Mouse (Mus musculus): ENCODE results near the gene Snrnp70. TPM values are rescaled to one million over a fixed set of nuclear protein-coding genes. Genes with fewer than 3 reads are reported as not detected.

The Snrnp70 gene
- total and polyA plus RNA-seq, 3 experiments, result 182 to 457 (median 197) TPM

DNA sequence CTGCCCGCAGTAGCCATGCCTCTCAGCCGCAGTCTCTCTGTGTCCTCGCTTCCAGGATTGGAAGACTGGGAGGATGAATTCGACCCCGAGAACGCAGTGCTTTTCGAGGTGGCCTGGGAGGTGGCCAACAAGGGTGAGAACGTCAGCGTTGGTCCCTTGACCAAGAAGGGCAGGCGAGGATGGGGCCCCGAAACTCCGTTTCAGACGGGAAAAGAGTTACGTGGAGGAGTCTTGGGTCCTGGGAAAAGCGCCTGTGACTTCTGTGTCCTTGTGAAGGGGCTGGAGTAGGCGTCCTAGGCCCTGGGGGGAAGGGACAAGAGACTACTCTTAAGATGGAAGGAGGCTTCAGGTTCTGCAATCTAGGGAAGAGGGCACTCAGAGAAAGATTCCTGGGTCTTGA, 39.5 kb upstream of the Snrnp70 start:
- DNase-seq (ENCODE audit: extremely low read depth), result no peak
- dilution Hi-C loops (cut with MboI; ENCODE audit: extremely low pct_ligation_motif_present, extremely low pct_unique_long_range_greater_than_20kb, low sequenced_read_pairs), result no loop called here

DNA sequence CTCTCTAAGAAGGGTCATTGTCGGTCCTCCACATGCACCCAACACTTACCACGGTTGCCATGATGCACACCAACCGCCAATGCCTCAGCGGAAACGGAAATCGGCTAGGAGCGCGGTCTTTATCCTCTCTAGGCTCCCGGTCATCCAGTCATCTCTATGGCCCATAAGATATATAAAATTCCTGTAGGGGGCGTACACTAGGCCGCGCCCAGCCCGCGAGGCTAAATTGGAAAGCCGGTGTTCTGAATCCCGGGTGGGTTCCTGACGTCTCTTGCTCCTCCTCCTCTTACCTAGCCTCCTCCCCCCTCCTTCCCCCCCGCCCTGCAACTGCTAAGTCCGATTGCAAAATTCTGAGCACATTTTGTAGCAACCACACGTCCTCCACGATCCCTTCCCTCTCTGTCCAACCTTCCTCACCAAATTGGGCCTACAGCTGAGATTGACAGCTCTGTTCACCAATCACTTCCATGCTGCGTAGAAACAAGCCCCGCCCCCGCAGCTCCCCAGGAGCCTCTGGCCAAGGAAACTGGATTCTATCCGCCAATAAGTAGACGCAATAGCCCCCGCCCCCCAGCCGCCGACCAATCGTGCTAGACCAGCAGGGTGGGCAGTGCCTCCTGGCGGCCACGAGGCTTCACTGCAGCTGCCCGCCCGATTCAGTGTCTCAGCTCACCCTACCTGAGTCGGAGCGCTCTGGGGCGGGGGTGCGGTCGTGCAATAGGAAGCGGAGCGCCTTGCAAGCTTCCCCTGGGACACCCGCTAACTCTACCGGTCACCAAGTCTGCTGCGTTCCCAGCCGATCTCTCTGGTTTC, 38.9 kb upstream of the Snrnp70 start, which contains the start of gene Gys1:
TSS of gene Gys1 (plus strand) at position 642 of the 813 bp plus-strand sequence.
- peaks cover 28 to 55% of the 10 kb centered on the region in 2 experiments for H3K36me3 ChIP-seq (replicated peaks in 1 of 2; ENCODE audit: control insufficient read depth in 1 of 2, insufficient read depth in 1 of 2, low read length in 1 of 2)
- TF ChIP-seq CHD2 (IDR thresholded peaks at IDR 0.05; ENCODE audit: low read length), result peak; percentile 93
- TF ChIP-seq PAX5 (IDR thresholded peaks at IDR 0.05; ENCODE audit: low read length), result no peak
- TF ChIP-seq USF1 (IDR thresholded peaks at IDR 0.05; ENCODE audit: low read depth, low read length), result no peak
- peak; percentile 67 for TF ChIP-seq SMC3 (IDR thresholded peaks at IDR 0.05; ENCODE audit: low read depth, low read length)
- TF ChIP-seq JUN (IDR thresholded peaks at IDR 0.05; ENCODE audit: insufficient read depth, low read depth, low read length), result no peak
- peak; percentile 95 for TF ChIP-seq MYC (IDR thresholded peaks at IDR 0.05; ENCODE audit: low read depth, low read length)
- TF ChIP-seq JUND (conservative IDR thresholded peaks at IDR 0.05; ENCODE audit: low read depth, low read length), result 0 out of 2 replicates have a peak, but pooled peaks have one; percentile 17
- peak; percentile 64 for TF ChIP-seq MAZ (IDR thresholded peaks at IDR 0.05; ENCODE audit: low read depth, low read length)
- TF ChIP-seq KAT2A (IDR thresholded peaks at IDR 0.05; ENCODE audit: insufficient replicate concordance, low read length), result peak; percentile 86
- peak; percentile 60; the same call in 1 of the 2 replicates for TF ChIP-seq ZMIZ1 (IDR thresholded peaks at IDR 0.05; ENCODE audit: low read depth, low read length)
- TF ChIP-seq HCFC1 (IDR thresholded peaks at IDR 0.05; ENCODE audit: low read depth, low read length), result peak; percentile 92
- TF ChIP-seq MAX (IDR thresholded peaks at IDR 0.05; ENCODE audit: low read length), result peak; percentile 88
- peak; percentile 29 for TF ChIP-seq RAD21 (IDR thresholded peaks at IDR 0.05; ENCODE audit: low read depth, low read length)
- TF ChIP-seq RCOR1 (conservative IDR thresholded peaks at IDR 0.05; ENCODE audit: low read depth, low read length), result no peak
- TF ChIP-seq ZC3H11A (IDR thresholded peaks at IDR 0.05; ENCODE audit: low read depth, low read length), result no peak
- TF ChIP-seq NELFE (IDR thresholded peaks at IDR 0.05; ENCODE audit: low read depth, low read length), result peak; percentile 93
- TF ChIP-seq MXI1 (IDR thresholded peaks at IDR 0.05; ENCODE audit: low read depth, low read length), result peak; percentile 94
- TF ChIP-seq ZKSCAN1 (IDR thresholded peaks at IDR 0.05; ENCODE audit: borderline replicate concordance, low read depth, low read length), result no peak
- peak; percentile 90 for TF ChIP-seq TBP (conservative IDR thresholded peaks at IDR 0.05; ENCODE audit: low read depth, low read length)
- peak; percentile 58 for TF ChIP-seq IRF4 (IDR thresholded peaks at IDR 0.05; ENCODE audit: low read depth, low read length)
- 0 out of 2 replicates have a peak, but pooled peaks have one; percentile 48 for TF ChIP-seq POLR2AphosphoS2 (IDR thresholded peaks at IDR 0.05; ENCODE audit: low read depth, low read length)
- peak; percentile 43 for TF ChIP-seq MEF2A (IDR thresholded peaks at IDR 0.05; ENCODE audit: borderline replicate concordance, low read depth, low read length)
- TF ChIP-seq GABPA (IDR thresholded peaks at IDR 0.05; ENCODE audit: insufficient replicate concordance, low read depth, low read length), result peak; percentile 58; the same call in 1 of the 2 replicates
- peak; percentile 55; the same call in 1 of the 2 replicates for TF ChIP-seq NRF1 (IDR thresholded peaks at IDR 0.05; ENCODE audit: low read depth, low read length)
- TF ChIP-seq USF2 (conservative IDR thresholded peaks at IDR 0.05; ENCODE audit: low read depth, low read length), result no peak
- 0 out of 2 replicates have a peak, but pooled peaks have one; percentile 11 for TF ChIP-seq MAFK (IDR thresholded peaks at IDR 0.05; ENCODE audit: insufficient replicate concordance, low read length)
- peak; percentile 25 to 92 for TF ChIP-seq CTCF (conservative IDR thresholded peaks at IDR 0.05 in 1 of 2, IDR thresholded peaks at IDR 0.05 in 1 of 2; ENCODE audit: low read depth in 2 of 2, low read length in 2 of 2)
- peak; percentile 87 for TF ChIP-seq POLR2A (IDR thresholded peaks at IDR 0.05; ENCODE audit: low read depth, low read length)

More for the DNA sequence above, 39.5 kb upstream of the Snrnp70 start:
- in situ Hi-C loops (cut with MboI; ENCODE audit: low pct_ligation_motif_present, low pct_unique_long_range_greater_than_20kb, low sequenced_read_pairs), result no loop called here
- H3K36me3 ChIP-seq (replicated peaks in 1 of 2; ENCODE audit: control insufficient read depth in 1 of 2, insufficient read depth in 1 of 2, low read length in 1 of 2), result peaks cover 28 to 55% of the 10 kb centered on the region in 2 experiments
- H3K9me3 ChIP-seq (replicated peaks; ENCODE audit: low read length), result no peaks in the 10 kb centered on the region
- TF ChIP-seq ZKSCAN1 (IDR thresholded peaks at IDR 0.05; ENCODE audit: borderline replicate concordance, low read depth, low read length) (no peak), IRF4 (IDR thresholded peaks at IDR 0.05; ENCODE audit: low read depth, low read length) (no peak), KAT2A (IDR thresholded peaks at IDR 0.05; ENCODE audit: insufficient replicate concordance, low read length) (no peak), ZNF384 (IDR thresholded peaks at IDR 0.05; ENCODE audit: low read depth, low read length) (no peak), MAFK (IDR thresholded peaks at IDR 0.05; ENCODE audit: insufficient replicate concordance, low read length) (no peak), EP300 (IDR thresholded peaks at IDR 0.05; ENCODE audit: low read length) (no peak), MAZ (IDR thresholded peaks at IDR 0.05; ENCODE audit: low read depth, low read length) (no peak)
- H3K4me3 ChIP-seq (replicated peaks in 1 of 3; ENCODE audit: low read depth in 2 of 3, low read length in 2 of 3, poor library complexity in 1 of 3), result peak overlapping the region; percentile 62 to 76 (median 72)
- H3K4me2 ChIP-seq (ENCODE audit: insufficient read depth, low read depth, poor library complexity, severe bottlenecking), result peak overlapping the region; percentile 23
- peak overlapping the region; percentile 69 for H3K9ac ChIP-seq (ENCODE audit: insufficient read depth, low read depth)
- H3K4me1 ChIP-seq (ENCODE audit: control insufficient read depth in 1 of 2, insufficient read depth in 2 of 2), result peaks cover 10 to 62% of the 10 kb centered on the region in 2 experiments; a peak in 3 of 4 replicates
- H3K27ac ChIP-seq (ENCODE audit: insufficient read depth, low read depth), result no peak overlapping the region; the same call in 1 of the 2 replicates
- no peaks in the 10 kb centered on the region for H3K27me3 ChIP-seq (replicated peaks)
- H3K79me2 ChIP-seq (replicated peaks; ENCODE audit: control insufficient read depth, extremely low read depth, insufficient read depth, poor library complexity, severe bottlenecking), result peaks cover 32% of the 10 kb centered on the region

More for the DNA sequence above, 38.9 kb upstream of the Snrnp70 start, which contains the start of gene Gys1:
- Histone ChIP-seq H3K4me1 (ENCODE audit: control insufficient read depth in 1 of 2, insufficient read depth in 2 of 2) (peaks cover 10 to 62% of the 10 kb centered on the region in 2 experiments; a peak in 3 of 4 replicates), H3K4me3 (replicated peaks in 1 of 3; ENCODE audit: low read depth in 2 of 3, low read length in 2 of 3, poor library complexity in 1 of 3) (peak within 1 kb of the TSS; percentile 87 to 100 (median 95)), H3K9ac (ENCODE audit: insufficient read depth, low read depth) (peak within 1 kb of the TSS; percentile 97), H3K4me2 (ENCODE audit: insufficient read depth, low read depth, poor library complexity, severe bottlenecking) (peak within 1 kb of the TSS; percentile 80), H3K79me2 (replicated peaks; ENCODE audit: control insufficient read depth, extremely low read depth, insufficient read depth, poor library complexity, severe bottlenecking) (peaks cover 32% of the 10 kb centered on the region), H3K9me3 (replicated peaks; ENCODE audit: low read length) (no peaks in the 10 kb centered on the region), H3K27me3 (replicated peaks) (no peaks in the 10 kb centered on the region), H3K27ac (ENCODE audit: insufficient read depth, low read depth) (peak within 1 kb of the TSS; percentile 58)
- peak; percentile 100 for DNase-seq (ENCODE audit: extremely low read depth)
- in situ Hi-C loops (cut with MboI; ENCODE audit: low pct_ligation_motif_present, low pct_unique_long_range_greater_than_20kb, low sequenced_read_pairs), result no loop called here
- dilution Hi-C loops (cut with MboI; ENCODE audit: extremely low pct_ligation_motif_present, extremely low pct_unique_long_range_greater_than_20kb, low sequenced_read_pairs), result no loop called here
